Mouse (Mus musculus): ENCODE measurements at regions not wholly inside any gene's neighbourhood (a gene's known extent, or its start where the extent isn't known, plus 50 kb on each side); places are given as distances from the start of the nearest gene placed in this dataset.

- peak; percentile 33 to 47 for DNase-seq
These were observed 61.4 kb upstream of the Adamts9 start for GRCm38 (mm10) chr6:93004587-93005240.

- no peak for DNase-seq
These were observed 60.5 kb upstream of the Adamts9 start for GRCm38 (mm10) chr6:93003812-93004211.

- no peak for DNase-seq
These were observed 50.4 kb upstream of the Adamts9 start for GRCm38 (mm10) chr6:92993647-92994046.
